Mouse (Mus musculus) kidney, adult 2 months (tissue): Measurements from ENCODE around the gene Tmem132c.

Experiments used
- CTCF ChIP-seq: fragments of 200-500 bp; conservative IDR thresholded peaks from 2 replicates; pipeline ENCODE4 v1.5.1; 2011; ENCODE audit warnings: low read depth, mild to moderate bottlenecking, control low read depth, low read length, moderate library complexity, mixed read lengths; ENCODE audit not compliant: insufficient read depth, insufficient read length
- POLR2A ChIP-seq: fragments of 200-500 bp; IDR thresholded peaks from one replicate; pipeline ENCODE4 v1.6.1; 2011; ENCODE audit warnings: low read depth, low read length, control low read depth

DNA sequence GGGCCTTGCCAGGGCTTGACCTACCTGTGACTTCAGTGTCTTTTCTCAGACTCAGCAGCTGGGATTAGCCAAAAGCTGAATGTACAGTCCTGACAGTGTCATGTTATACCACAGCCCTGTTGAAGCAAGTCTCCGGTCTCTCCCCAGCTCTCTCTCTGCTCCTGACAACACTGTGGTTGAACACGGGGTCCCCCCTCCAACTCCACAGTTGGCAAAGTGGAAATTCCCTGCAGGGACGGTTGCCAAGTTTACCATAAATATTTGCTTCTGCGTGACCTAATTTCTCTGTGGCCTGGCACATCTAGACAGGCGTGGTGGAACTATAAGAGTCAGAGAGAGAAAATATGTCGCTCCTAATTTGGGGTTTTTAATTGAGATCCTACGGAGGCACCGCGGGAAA is 274.4 kb downstream of the Tmem132c start:
- no peak for TF ChIP-seq CTCF
- TF ChIP-seq POLR2A = no peak
